In the genomic region with DNA sequence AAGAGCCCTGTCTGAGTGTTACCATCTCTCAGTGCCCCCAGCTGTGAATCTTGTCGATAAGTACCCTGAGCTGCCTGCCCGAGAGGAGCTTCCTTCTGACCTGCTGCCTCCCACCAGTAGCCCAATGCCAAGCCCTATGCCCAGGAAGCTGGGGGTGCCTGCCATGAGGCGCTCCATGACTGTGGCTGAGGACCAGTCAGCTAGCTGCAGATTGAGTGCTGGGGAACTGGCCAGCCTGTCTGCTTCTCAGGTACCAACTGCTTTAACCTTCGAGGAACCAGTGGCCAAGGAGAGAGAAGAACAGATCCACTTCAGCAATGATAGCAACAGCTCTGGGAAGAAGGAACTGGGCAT, we compare ENCODE assay signal across 12 mouse cellular contexts.
DNase-seq lines count a peak whose midpoint lies in the region; ATAC-seq and TF ChIP-seq lines count a peak whose summit lies in the region.
"Had no signal": no experiment of that assay in that cellular context is flagged by ENCODE, and none has a peak within 500 bp of the region (broad histone marks: within the 10 kb centered on the region; RNA-seq: fewer than 3 reads in every experiment).

No protein-coding gene starts in this region.

- intact Hi-C loops in heart, postnatal 25 days (cut with DNase I), result no loop called here

- no peaks in the 10 kb centered on the region for H3K27me3 ChIP-seq in heart, embryonic 10.5 days (ENCODE audit: insufficient read depth, poor library complexity, severe bottlenecking)
- no peaks in the 10 kb centered on the region for H3K27me3 ChIP-seq in midbrain, embryonic 15.5 days (replicated peaks)
- H3K27me3 ChIP-seq: CH12.LX had no signal

- DNase-seq in heart, embryonic 10.5 days (ENCODE audit: low spot score), result no peak
- DNase-seq in heart, postnatal 25 days (ENCODE audit: low spot score), result no peak
- DNase-seq in gastrocnemius, postnatal 25 days, result peak; percentile 25
- DNase-seq in spleen, postnatal 14 days (ENCODE audit: low spot score in 2 of 2), result no peak
- no peak for DNase-seq in spleen, adult 12 weeks (ENCODE audit: low spot score)
- DNase-seq in kidney, adult 11 months, result no peak
- DNase-seq: kidney, postnatal 36 days; thymus, adult 2 months had no signal

- TF ChIP-seq POLR2A in cortical plate, adult 2 months (IDR thresholded peaks at IDR 0.05; ENCODE audit: extremely low read depth, insufficient read depth, low read length), result no peak

- H3K9me3 ChIP-seq in heart, embryonic 10.5 days, result no peaks in the 10 kb centered on the region
- no peaks in the 10 kb centered on the region for H3K9me3 ChIP-seq in midbrain, embryonic 15.5 days

- TF ChIP-seq CTCF in cortical plate, adult 2 months (IDR thresholded peaks at IDR 0.05; ENCODE audit: extremely low read depth, insufficient read depth, low read length), result no peak

- ATAC-seq in midbrain, embryonic 15.5 days (replicated peaks), result peak; percentile 24

- H3K9ac ChIP-seq in midbrain, embryonic 15.5 days, result peak overlapping the region; percentile 46

- WGBS in heart, embryonic 10.5 days, result 73% methylated on average over 4 of the region's 4 CpGs
- 44% methylated on average over 4 of the region's 4 CpGs for WGBS in midbrain, embryonic 15.5 days

- peaks cover 6% of the 10 kb centered on the region; the same call in 1 of the 2 replicates for H3K36me3 ChIP-seq in heart, embryonic 10.5 days
- no peaks in the 10 kb centered on the region for H3K36me3 ChIP-seq in midbrain, embryonic 15.5 days (replicated peaks)

- H3K27ac ChIP-seq in heart, embryonic 10.5 days, result peak overlapping the region; percentile 9; the same call in 1 of the 2 replicates
- H3K27ac ChIP-seq in cortical plate, adult 2 months (ENCODE audit: insufficient read depth, low read length), result peak overlapping the region; percentile 99
- H3K27ac ChIP-seq in midbrain, embryonic 15.5 days, result peak overlapping the region; percentile 91
- H3K27ac ChIP-seq: macrophage had no signal

- H3K4me2 ChIP-seq in midbrain, embryonic 15.5 days, result peak overlapping the region; percentile 55

- H3K4me1 ChIP-seq in heart, embryonic 10.5 days, result peaks cover 12% of the 10 kb centered on the region; the same call in 1 of the 2 replicates
- peaks cover 13% of the 10 kb centered on the region for H3K4me1 ChIP-seq in cortical plate, adult 2 months (ENCODE audit: control insufficient read depth, insufficient read depth, low read length)
- H3K4me1 ChIP-seq in midbrain, embryonic 15.5 days, result peaks cover 51% of the 10 kb centered on the region

- H3K4me3 ChIP-seq in heart, embryonic 10.5 days, result no peak overlapping the region
- peak overlapping the region; percentile 64 for H3K4me3 ChIP-seq in cortical plate, adult 2 months (ENCODE audit: insufficient read depth, low read length)
- H3K4me3 ChIP-seq in midbrain, embryonic 15.5 days, result peak overlapping the region; percentile 42

Comparison
In these comparisons a context has a peak if more than half of its experiments do, and no peak if none do; other contexts are left out.
1. H3K27ac ChIP-seq: peak in every context shown above with its lines; median percentile 99 in cortical plate, adult 2 months; 91 in midbrain, embryonic 15.5 days; 9 in heart, embryonic 10.5 days.